Mouse (Mus musculus): ENCODE results near the gene Usp35.

DNA sequence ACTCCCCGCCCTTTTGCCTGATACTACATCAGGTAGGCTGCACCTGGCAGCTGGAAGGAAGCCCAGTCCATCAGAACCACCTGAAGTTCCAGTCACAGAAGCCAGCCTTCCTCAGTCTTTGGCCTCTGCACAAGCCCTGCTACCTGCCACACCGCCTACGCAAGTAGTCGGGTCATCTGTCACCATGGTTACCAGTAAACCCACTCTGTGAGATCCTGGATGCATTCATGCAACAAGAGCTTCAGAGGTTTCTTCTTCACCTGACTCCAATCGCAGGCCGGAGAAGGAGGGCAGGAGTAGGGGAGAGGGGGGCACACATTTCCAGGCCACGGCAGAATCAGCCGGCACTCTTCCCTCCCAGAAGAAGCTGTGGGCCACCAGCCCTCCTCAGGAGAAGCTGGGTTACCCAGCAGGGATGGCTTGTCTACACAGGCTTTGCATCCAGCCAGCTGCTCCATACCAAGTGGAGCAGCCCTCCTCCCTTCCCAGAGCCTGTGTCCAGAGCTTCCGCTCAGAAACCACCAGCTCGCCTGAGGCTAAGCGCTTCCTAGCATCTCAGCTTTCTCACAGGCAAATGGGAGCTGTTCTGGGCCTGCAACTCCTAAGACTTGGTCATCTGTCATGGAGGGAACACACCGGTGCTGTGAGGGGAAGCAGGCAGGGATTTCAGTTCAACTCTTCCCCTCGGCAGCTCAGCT lies 2.8 kb downstream of the Usp35 start:
- no peak for TF ChIP-seq CTCF (IDR thresholded peaks at IDR 0.05; ENCODE audit: extremely low read depth, insufficient read depth, low read length)
- TF ChIP-seq POLR2A (IDR thresholded peaks at IDR 0.05; ENCODE audit: extremely low read depth, insufficient read depth, low read length), result no peak
